Mouse (Mus musculus) olfactory bulb, adult 2 months (tissue): ENCODE measurements around the gene Coq8b.

Experiments
- CTCF ChIP-seq: fragments of 200-500 bp; IDR thresholded peaks from 2 replicates; pipeline ENCODE4 v1.5.1; 2012; ENCODE audit warnings: low read depth, mild to moderate bottlenecking, low read length, moderate library complexity; ENCODE audit not compliant: insufficient read depth
- POLR2A ChIP-seq: fragments of 200-500 bp; IDR thresholded peaks from 2 replicates; pipeline ENCODE4 v1.6.1; 2012; ENCODE audit warnings: mild to moderate bottlenecking, low read depth, low read length, moderate library complexity; ENCODE audit not compliant: insufficient read depth

DNA sequence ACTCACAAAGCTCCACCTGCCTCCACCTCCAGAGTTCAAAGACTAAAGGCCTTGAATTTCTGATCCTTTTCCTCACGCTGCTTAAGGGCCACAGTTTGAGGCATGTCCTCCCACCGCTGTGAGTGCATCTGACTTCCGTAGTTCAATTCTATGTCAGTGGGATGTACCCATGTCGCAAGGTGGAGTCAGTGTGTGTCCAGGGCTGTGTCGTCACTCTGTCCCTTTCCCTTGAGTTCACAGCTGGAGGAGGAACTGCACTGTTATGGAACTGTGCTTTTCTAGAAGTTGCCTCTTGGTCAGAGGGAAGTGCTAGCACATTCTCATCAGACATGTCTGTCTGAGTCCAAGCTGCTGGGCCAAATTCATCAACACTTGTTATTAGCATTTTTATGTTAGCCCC, 5.7 kb downstream of the Coq8b start:
- TF ChIP-seq POLR2A: no peak
- TF ChIP-seq CTCF: no peak
